Mouse (Mus musculus): Measurements from ENCODE around the gene Nod1.
A peak's percentile ranks its signal among the peaks of the same experiment; 100 is the strongest.

Gene Nod1

GRCm38 (mm10) chr6:54972111-54972928, at the start of gene Nod1:
Gene Nod1 (minus strand): TSS chr6:54972612.
- DNase-seq (ENCODE audit: low read depth, low spot score), result peak; percentile 78

GRCm38 (mm10) chr6:55021806-55022205, 49.4 kb upstream of the Nod1 start:
- DNase-seq (ENCODE audit: low read depth, low spot score), result no peak

GRCm38 (mm10) chr6:55018417-55018816, 46.0 kb upstream of the Nod1 start:
- no peak for DNase-seq (ENCODE audit: low read depth, low spot score)

GRCm38 (mm10) chr6:55016710-55017583, 44.5 kb upstream of the Nod1 start:
- peak; percentile 71 for DNase-seq (ENCODE audit: low read depth, low spot score)

GRCm38 (mm10) chr6:55016236-55016635, 43.8 kb upstream of the Nod1 start:
- no peak for DNase-seq (ENCODE audit: low read depth, low spot score)

GRCm38 (mm10) chr6:55014184-55014583, 41.8 kb upstream of the Nod1 start:
- no peak for DNase-seq (ENCODE audit: low read depth, low spot score)

GRCm38 (mm10) chr6:55012516-55012915, 40.1 kb upstream of the Nod1 start:
- DNase-seq (ENCODE audit: low read depth, low spot score), result no peak

GRCm38 (mm10) chr6:55010330-55011091, 38.1 kb upstream of the Nod1 start:
- no peak for DNase-seq (ENCODE audit: low read depth, low spot score)

- no peak for DNase-seq (ENCODE audit: low read depth, low spot score)
Observed at GRCm38 (mm10) chr6:55009391-55010230, 37.2 kb upstream of the Nod1 start.

GRCm38 (mm10) chr6:55008401-55008800, 36.0 kb upstream of the Nod1 start:
- no peak for DNase-seq (ENCODE audit: low read depth, low spot score)

GRCm38 (mm10) chr6:55003559-55003958, 31.1 kb upstream of the Nod1 start:
- DNase-seq (ENCODE audit: low read depth, low spot score), result no peak

- no peak for DNase-seq (ENCODE audit: low read depth, low spot score)
Observed at GRCm38 (mm10) chr6:55002438-55002837, 30.0 kb upstream of the Nod1 start.

GRCm38 (mm10) chr6:55001320-55001719, 28.9 kb upstream of the Nod1 start:
- DNase-seq (ENCODE audit: low read depth, low spot score), result no peak

- DNase-seq (ENCODE audit: low read depth, low spot score), result no peak
Observed at GRCm38 (mm10) chr6:54997726-54998125, 25.3 kb upstream of the Nod1 start.

GRCm38 (mm10) chr6:54996361-54996760, 23.9 kb upstream of the Nod1 start:
- no peak for DNase-seq (ENCODE audit: low read depth, low spot score)

- DNase-seq (ENCODE audit: low read depth, low spot score), result peak; percentile 97
Observed at GRCm38 (mm10) chr6:54992734-54993260, 20.4 kb upstream of the Nod1 start, which contains the start of gene Ggct. Gene Ggct (minus strand): TSS chr6:54992950.

- no peak for DNase-seq (ENCODE audit: low read depth, low spot score)
Observed at GRCm38 (mm10) chr6:54992141-54992540, 19.7 kb upstream of the Nod1 start.

- DNase-seq (ENCODE audit: low read depth, low spot score), result no peak
Observed at GRCm38 (mm10) chr6:54991189-54991588, 18.8 kb upstream of the Nod1 start.

GRCm38 (mm10) chr6:54988141-54988540, 15.7 kb upstream of the Nod1 start:
- DNase-seq (ENCODE audit: low read depth, low spot score), result no peak

- DNase-seq (ENCODE audit: low read depth, low spot score), result no peak
Observed at GRCm38 (mm10) chr6:54984096-54984495, 11.7 kb upstream of the Nod1 start.

All from skeletal muscle tissue, adult 2 months (tissue).